Mouse (Mus musculus): ENCODE measurements around the gene Mul1. TPM values are rescaled to one million over a fixed set of nuclear protein-coding genes. Genes with fewer than 3 reads are reported as not detected.
A peak's percentile ranks its signal among the peaks of the same experiment; 100 is the strongest.

Mul1 gene
- polyA plus RNA-seq, 1 experiment from 2014 or later, result 15.6 TPM

DNA sequence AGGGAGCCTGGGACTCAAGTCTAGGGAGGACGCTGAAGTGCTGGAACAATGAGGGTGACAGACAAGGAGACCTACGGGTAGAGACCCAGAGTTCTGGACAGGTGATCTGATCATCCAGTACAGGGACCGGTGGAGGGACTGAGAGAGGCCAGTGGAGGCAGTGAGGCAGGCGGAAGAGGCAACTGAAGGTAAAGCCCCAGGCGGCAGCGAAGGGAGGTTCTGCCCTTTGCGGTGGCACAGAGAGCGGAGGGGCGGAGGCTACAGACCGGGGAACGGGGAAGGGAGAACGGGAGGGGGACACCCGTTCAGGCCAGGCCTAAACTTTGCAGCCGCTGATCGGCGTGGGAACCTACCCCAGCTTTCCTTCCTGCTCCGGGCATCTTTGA lies 21.5 kb downstream of the Mul1 start:
- Histone ChIP-seq H3K4me1 (peaks cover 54% of the 10 kb centered on the region), H3K27ac (0 out of 2 replicates have a peak overlapping the region, but pooled peaks have one; percentile 3), H3K9me3 (no peaks in the 10 kb centered on the region), H3K9ac (peak overlapping the region; percentile 98), H3K4me3 (peak overlapping the region; percentile 99), H3K36me3 (peaks cover 5% of the 10 kb centered on the region; the same call in 1 of the 2 replicates), H3K4me2 (replicated peaks) (peak overlapping the region; percentile 81), H3K27me3 (replicated peaks) (peaks cover 4% of the 10 kb centered on the region; the same call in 1 of the 2 replicates)
- WGBS, result 0% methylated on average over 17 of the region's 17 CpGs
- ATAC-seq (ENCODE audit: low FRiP score, low read depth), result no peak

DNA sequence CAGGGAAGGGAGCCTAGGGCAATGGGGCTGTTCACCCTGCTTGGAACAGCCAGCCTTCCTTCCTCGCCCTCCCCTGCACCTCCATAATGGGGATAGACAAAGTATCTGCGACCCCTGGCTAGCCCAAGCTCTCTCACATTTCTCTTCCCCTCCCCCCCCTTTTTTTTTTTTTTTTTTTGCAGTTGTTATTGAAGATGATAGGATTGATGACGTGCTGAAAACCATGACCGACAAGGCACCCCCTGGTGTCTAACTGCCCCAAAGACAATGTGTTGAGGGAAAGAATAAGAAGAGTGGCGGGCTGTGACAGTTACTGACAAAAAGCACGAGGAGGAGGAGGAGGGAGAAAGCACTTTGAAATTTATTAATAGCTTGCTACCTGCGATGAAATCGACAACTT lies 22.1 kb downstream of the Mul1 start:
- no peak for ATAC-seq (ENCODE audit: low FRiP score, low read depth)
- peak overlapping the region; percentile 99 for H3K4me3 ChIP-seq
- peak overlapping the region; percentile 98 for H3K9ac ChIP-seq
- 0 out of 2 replicates have a peak overlapping the region, but pooled peaks have one; percentile 3 for H3K27ac ChIP-seq
- H3K27me3 ChIP-seq (replicated peaks), result peaks cover 4% of the 10 kb centered on the region; the same call in 1 of the 2 replicates
- H3K9me3 ChIP-seq, result no peaks in the 10 kb centered on the region
- H3K36me3 ChIP-seq, result peaks cover 5% of the 10 kb centered on the region; the same call in 1 of the 2 replicates
- WGBS, result 0% methylated on average over 8 of the region's 8 CpGs
- H3K4me1 ChIP-seq, result peaks cover 54% of the 10 kb centered on the region
- peak overlapping the region; percentile 81 for H3K4me2 ChIP-seq (replicated peaks)

DNA sequence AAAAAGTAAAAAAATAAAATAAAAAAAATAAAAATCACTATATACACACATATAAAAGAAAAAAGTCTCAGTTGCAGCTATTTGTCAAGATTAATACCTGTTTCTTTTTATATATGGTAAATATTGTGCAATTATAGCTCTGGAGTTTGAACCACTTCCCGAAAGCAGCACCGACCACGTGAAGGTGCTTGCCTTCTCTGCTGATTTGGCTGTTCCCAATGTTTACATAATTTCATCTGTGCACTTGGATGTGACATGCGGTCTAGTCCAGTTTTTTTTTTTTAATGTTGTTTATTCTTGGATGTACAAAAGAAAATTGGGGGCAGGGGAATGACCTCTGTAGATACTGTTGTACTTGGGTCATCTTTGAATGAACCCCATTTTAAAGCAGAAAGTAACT lies 22.6 kb downstream of the Mul1 start:
- peak overlapping the region; percentile 81 for H3K4me2 ChIP-seq (replicated peaks)
- ATAC-seq (ENCODE audit: low FRiP score, low read depth), result no peak

DNA sequence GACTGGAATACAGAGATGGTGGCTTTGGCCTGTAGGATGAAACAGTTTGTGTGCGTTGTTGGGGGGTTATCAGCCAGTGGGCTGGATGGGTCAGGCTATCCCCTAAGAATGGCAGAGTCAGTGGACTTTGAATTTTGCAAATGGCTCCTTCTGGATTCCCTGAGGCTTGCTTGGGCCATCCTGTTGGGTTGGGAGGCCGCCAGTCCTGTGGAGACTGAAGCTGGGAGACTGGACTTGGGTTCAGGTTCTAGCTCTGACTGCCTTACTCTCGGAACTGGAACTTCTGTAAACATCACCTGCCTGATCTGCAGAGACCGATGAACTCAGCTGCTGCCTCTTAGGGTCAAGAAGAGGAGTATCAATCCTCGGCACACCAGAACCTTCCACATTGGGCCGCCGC lies 23.7 kb downstream of the Mul1 start:
- no peaks in the 10 kb centered on the region; the same call in 1 of the 2 replicates for H3K27me3 ChIP-seq (replicated peaks)
- no peaks in the 10 kb centered on the region for H3K9me3 ChIP-seq
- H3K9ac ChIP-seq, result no peak overlapping the region
- 87% methylated on average over 7 of the region's 7 CpGs for WGBS
- 0 out of 2 replicates have a peak overlapping the region, but pooled peaks have one; percentile 81 for H3K4me2 ChIP-seq (replicated peaks)
- H3K27ac ChIP-seq, result no peak overlapping the region
- peaks cover 5% of the 10 kb centered on the region; the same call in 1 of the 2 replicates for H3K36me3 ChIP-seq
- H3K4me3 ChIP-seq, result no peak overlapping the region
- no peak for ATAC-seq (ENCODE audit: low FRiP score, low read depth)
- H3K4me1 ChIP-seq, result peaks cover 55% of the 10 kb centered on the region

More for the DNA sequence above, 22.6 kb downstream of the Mul1 start:
- H3K27ac ChIP-seq, result no peak overlapping the region
- WGBS, result 51% methylated on average over 4 of the region's 4 CpGs
- 0 out of 2 replicates have a peak overlapping the region, but pooled peaks have one; percentile 40 for H3K9ac ChIP-seq
- H3K4me3 ChIP-seq, result no peak overlapping the region; the same call in 1 of the 2 replicates
- H3K36me3 ChIP-seq, result peaks cover 5% of the 10 kb centered on the region; the same call in 1 of the 2 replicates
- H3K9me3 ChIP-seq, result no peaks in the 10 kb centered on the region
- peaks cover 54% of the 10 kb centered on the region for H3K4me1 ChIP-seq
- peaks cover 1% of the 10 kb centered on the region; the same call in 1 of the 2 replicates for H3K27me3 ChIP-seq (replicated peaks)

DNA sequence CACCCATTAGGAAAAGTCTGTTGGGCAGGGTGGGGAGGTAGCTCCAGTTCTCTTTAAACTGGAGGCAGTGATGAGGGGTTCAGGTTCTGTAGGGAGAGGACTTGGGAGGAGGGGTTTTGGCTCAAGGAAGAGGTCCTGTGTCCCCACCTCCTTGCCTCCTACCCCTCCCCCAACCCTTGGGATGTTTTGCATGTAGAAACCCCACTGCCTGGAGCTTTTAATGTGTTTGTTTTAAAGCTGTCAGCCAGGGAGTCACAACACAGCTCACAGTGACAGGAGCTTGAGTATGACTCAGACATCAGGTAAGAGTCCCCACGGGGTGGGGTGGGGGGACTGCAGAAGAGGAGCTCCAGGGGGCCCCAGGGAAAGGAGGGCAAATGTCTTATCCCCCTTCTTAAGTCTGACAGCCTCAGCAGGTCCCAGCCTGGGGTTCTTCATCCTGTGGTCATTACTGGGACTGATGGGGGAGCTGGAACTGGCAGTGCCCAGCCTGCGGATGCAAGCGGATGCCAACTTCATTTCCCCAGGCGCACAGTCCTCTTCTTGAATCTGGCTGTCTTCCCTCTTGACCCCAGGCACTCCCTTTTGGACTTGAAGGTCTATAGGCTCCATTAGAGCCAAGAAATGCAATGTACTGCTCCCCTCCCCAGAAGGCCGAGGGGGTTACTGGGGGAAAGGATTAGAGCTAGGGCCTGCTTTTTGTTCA lies 24.4 kb downstream of the Mul1 start:
- Histone ChIP-seq H3K4me3 (no peak overlapping the region), H3K4me1 (peaks cover 55% of the 10 kb centered on the region), H3K9me3 (no peaks in the 10 kb centered on the region), H3K27ac (no peak overlapping the region), H3K36me3 (peaks cover 5% of the 10 kb centered on the region; the same call in 1 of the 2 replicates), H3K27me3 (replicated peaks) (no peaks in the 10 kb centered on the region), H3K9ac (no peak overlapping the region), H3K4me2 (replicated peaks) (no peak overlapping the region)
- no peak for ATAC-seq (ENCODE audit: low FRiP score, low read depth)
- 69% methylated on average over 5 of the region's 5 CpGs for WGBS

DNA sequence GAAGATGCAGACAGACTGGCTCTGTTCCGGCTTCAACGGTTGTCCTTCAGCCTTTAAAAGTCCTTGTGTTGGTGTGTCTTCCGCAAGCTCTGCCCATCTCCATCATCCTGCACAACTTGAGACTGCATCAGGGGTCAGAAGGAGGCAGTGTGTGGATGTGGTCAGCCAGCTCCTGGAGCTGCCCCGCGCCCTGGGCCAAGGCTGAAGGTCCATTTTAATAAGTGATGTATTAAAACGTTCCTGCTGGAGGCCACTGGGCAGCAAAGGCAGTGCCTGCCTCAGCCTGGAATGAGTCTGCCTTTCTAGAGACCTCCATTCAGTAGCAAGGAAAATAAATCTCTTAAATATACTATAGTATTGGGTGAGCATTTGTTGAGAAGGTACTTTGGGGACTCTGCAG lies 25.3 kb downstream of the Mul1 start:
- no peak overlapping the region for H3K9ac ChIP-seq
- H3K4me2 ChIP-seq (replicated peaks), result no peak overlapping the region
- peaks cover 5% of the 10 kb centered on the region; the same call in 1 of the 2 replicates for H3K36me3 ChIP-seq
- H3K4me3 ChIP-seq, result no peak overlapping the region
- no peak overlapping the region for H3K27ac ChIP-seq
- H3K27me3 ChIP-seq (replicated peaks), result no peaks in the 10 kb centered on the region
- 72% methylated on average over 6 of the region's 6 CpGs for WGBS
- no peaks in the 10 kb centered on the region for H3K9me3 ChIP-seq
- no peak for ATAC-seq (ENCODE audit: low FRiP score, low read depth)
- H3K4me1 ChIP-seq, result peaks cover 63% of the 10 kb centered on the region

DNA sequence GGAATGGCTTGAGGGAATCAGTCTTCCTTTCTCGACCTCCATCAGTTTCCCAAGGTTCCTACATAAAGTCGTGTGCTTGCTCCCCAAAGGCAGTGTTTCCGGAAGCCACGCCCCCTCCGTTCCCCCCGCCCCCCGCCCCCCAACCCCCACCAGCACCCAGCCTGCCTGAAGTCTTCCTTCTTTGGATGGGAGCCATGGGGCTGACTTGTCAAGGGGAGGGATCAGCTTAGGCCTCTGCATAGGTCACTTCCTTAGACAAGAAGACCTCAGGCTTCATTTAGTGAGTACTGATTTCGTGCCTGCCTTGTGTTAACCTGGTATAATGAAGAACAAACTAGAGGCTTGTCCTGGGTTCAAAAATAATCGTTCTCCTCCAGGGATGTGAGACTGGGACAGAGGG lies 26.4 kb downstream of the Mul1 start:
- peaks cover 73% of the 10 kb centered on the region for H3K4me1 ChIP-seq

DNA sequence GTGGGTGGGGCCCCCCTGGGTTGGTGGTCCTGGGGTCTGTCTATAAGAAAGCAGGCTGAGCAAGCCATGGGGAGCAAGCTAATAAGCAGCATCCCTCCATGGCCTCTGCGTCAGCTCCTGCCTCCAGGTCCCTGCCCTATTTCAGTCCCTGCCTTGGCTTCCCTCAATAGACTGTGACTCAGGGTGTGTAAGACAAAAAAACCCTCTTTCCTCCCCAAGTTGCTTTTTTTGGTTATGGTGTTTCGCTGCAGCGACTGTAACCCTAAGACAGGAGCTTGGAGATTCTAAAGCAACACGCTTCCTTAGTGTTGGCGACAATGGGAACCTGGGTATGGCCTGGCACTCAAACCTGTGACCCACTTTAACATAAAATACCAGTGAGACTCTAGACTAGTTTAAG lies 27.0 kb downstream of the Mul1 start:
- H3K4me2 ChIP-seq (replicated peaks), result no peak overlapping the region
- H3K4me3 ChIP-seq, result no peak overlapping the region
- 0 out of 2 replicates have a peak, but pooled peaks cover 5% of the 10 kb centered on the region for H3K27me3 ChIP-seq (replicated peaks)
- WGBS, result 96% methylated on average over 5 of the region's 5 CpGs
- ATAC-seq (ENCODE audit: low FRiP score, low read depth), result no peak
- H3K36me3 ChIP-seq, result peaks cover 5% of the 10 kb centered on the region; the same call in 1 of the 2 replicates
- no peaks in the 10 kb centered on the region for H3K9me3 ChIP-seq
- H3K27ac ChIP-seq, result no peak overlapping the region
- H3K9ac ChIP-seq, result no peak overlapping the region
- H3K4me1 ChIP-seq, result peaks cover 69% of the 10 kb centered on the region

More for the DNA sequence above, 26.4 kb downstream of the Mul1 start:
- H3K4me2 ChIP-seq (replicated peaks), result no peak overlapping the region
- WGBS, result 24% methylated on average over 9 of the region's 9 CpGs
- H3K27me3 ChIP-seq (replicated peaks), result no peaks in the 10 kb centered on the region
- H3K9me3 ChIP-seq, result no peaks in the 10 kb centered on the region
- H3K4me3 ChIP-seq, result no peak overlapping the region
- no peak overlapping the region for H3K27ac ChIP-seq
- ATAC-seq (ENCODE audit: low FRiP score, low read depth), result no peak
- H3K36me3 ChIP-seq, result peaks cover 5% of the 10 kb centered on the region; the same call in 1 of the 2 replicates
- H3K9ac ChIP-seq, result no peak overlapping the region

DNA sequence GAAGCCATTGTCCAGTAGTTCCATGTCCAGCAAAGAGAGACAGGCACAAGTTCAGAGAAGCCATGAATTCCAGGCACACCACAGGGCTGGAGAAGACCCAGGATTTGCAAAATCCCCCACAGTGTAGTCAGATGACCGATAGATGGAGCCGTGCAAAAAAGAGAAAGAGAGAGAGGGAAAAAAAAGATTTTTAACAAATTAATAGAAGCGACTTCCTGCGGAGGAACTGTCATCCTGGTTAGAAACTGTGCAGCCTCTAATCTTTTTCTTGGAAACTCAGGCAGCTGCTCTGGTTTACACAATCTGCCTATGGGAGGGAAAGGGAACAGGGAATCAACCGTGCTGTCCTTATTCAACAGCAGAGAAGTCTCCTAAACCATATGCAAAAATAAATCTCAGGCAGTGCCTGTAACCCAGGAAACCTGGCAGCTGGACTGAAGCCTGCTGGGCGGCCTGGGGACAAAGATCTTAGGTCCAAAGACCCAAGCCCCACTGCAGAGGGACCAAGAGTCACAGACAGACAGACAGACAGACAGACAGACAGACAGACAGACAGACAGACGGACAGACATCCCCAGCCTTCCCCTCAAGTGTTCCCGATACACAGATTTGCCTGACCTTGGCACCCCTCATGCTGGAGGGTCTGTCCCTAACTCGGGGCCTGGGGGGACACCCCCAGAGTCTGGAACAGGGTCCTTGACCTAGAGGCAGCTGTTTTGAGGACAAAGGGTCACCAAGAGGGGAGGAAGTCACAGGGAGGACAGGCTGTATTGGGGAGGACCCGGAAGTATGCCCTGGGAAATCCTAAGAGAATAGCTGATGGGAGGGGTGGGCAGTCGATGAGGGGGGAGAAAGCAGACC lies 28.7 kb downstream of the Mul1 start:
- H3K9me3 ChIP-seq, result no peaks in the 10 kb centered on the region
- WGBS, result 3% methylated on average over 11 of the region's 11 CpGs

DNA sequence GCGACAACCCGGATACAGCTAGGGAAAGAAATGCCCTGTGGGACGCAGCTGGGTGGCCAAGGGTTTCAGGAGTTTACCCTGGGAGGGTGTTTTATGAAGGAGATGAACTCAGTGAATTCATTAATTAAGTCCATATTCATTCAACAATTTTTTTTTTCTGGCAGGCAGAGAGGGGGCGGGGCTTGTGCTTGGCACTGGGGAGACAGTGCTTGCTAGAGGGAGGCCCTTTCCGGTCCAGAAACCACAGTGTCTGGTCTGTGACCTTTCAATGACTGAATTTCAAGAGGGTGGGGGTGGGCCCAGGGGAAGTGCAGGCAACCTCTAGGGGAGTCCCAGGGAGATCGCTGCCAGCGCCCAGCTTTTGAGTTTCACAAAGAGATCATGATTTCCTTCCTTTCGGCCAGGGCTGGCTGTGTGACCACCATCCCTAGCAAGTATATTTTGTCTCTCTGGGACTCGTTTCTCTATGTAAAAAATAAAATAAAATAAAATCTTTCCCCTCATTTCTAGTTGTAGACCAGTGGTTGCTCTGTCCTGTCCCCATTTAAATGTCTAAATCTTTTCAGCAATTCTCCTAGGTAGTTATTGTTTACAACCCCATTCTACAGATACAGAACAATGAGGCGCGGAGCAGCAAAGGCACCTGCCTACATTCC lies 29.5 kb downstream of the Mul1 start:
- 2% methylated on average over 11 of the region's 11 CpGs for WGBS
- H3K4me3 ChIP-seq, result no peak overlapping the region
- no peaks in the 10 kb centered on the region for H3K9me3 ChIP-seq
- peaks cover 51% of the 10 kb centered on the region for H3K4me1 ChIP-seq
- ATAC-seq (ENCODE audit: low FRiP score, low read depth), result peak; percentile 56; the same call in 1 of the 2 replicates
- peak overlapping the region; percentile 88 for H3K27ac ChIP-seq
- H3K27me3 ChIP-seq (replicated peaks), result 0 out of 2 replicates have a peak, but pooled peaks cover 7% of the 10 kb centered on the region
- peak overlapping the region; percentile 26; the same call in 1 of the 2 replicates for H3K9ac ChIP-seq
- no peaks in the 10 kb centered on the region for H3K36me3 ChIP-seq
- peak overlapping the region; percentile 50 for H3K4me2 ChIP-seq (replicated peaks)

More for the DNA sequence above, 28.7 kb downstream of the Mul1 start:
- peak overlapping the region; percentile 26; the same call in 1 of the 2 replicates for H3K9ac ChIP-seq
- peak; percentile 45 for ATAC-seq (ENCODE audit: low FRiP score, low read depth)
- H3K36me3 ChIP-seq, result peaks cover 5% of the 10 kb centered on the region; the same call in 1 of the 2 replicates
- H3K27me3 ChIP-seq (replicated peaks), result 0 out of 2 replicates have a peak, but pooled peaks cover 7% of the 10 kb centered on the region
- H3K27ac ChIP-seq, result peak overlapping the region; percentile 88
- peak overlapping the region; percentile 50 for H3K4me2 ChIP-seq (replicated peaks)
- peaks cover 56% of the 10 kb centered on the region for H3K4me1 ChIP-seq
- H3K4me3 ChIP-seq, result no peak overlapping the region

DNA sequence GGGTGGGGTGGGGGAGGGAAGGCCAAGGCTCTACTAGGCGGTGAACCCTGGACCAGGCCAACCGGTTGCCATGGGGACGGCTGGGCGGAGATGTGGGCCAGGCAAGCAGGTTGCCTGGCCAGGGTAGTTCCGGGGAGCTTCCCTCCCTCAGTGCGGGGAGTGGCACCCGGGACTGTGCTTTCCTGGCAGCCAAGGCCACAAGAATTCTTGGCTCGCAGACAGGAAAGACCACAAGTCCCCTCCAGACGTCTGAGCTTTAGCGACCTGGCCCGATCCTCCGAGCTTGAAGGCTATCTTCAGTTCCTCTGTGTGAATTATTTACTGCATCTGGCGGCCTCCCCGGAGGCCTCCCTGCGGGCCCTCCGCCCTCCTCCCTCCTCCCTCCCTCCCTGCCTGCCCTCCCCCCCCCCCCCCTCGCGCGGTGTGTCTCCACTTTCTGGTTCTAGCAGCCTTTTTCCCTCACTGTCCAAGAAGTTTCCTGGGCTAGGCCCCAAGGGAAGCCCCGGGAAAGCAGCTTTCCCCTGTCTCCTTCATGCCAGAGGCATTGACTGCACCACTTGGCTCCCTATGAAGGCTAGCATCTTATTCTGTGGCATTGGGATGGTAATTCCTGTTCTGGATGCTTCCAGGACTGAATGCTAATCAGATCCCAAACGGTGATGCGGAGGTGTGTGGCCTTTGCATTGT lies 30.3 kb downstream of the Mul1 start:
- peaks cover 51% of the 10 kb centered on the region for H3K4me1 ChIP-seq
- H3K9ac ChIP-seq, result 0 out of 2 replicates have a peak overlapping the region, but pooled peaks have one; percentile 21
- no peaks in the 10 kb centered on the region for H3K9me3 ChIP-seq
- H3K27me3 ChIP-seq (replicated peaks), result 0 out of 2 replicates have a peak, but pooled peaks cover 7% of the 10 kb centered on the region
- H3K4me3 ChIP-seq, result no peak overlapping the region
- WGBS, result under 1% methylated on average over 21 of the region's 22 CpGs
- no peaks in the 10 kb centered on the region for H3K36me3 ChIP-seq
- H3K27ac ChIP-seq, result peak overlapping the region; percentile 60; the same call in 1 of the 2 replicates
- H3K4me2 ChIP-seq (replicated peaks), result peak overlapping the region; percentile 50
- ATAC-seq (ENCODE audit: low FRiP score, low read depth), result peak; percentile 79
